Mouse (Mus musculus): ENCODE results near the gene Naa16.

Naa16 gene

GRCm38 (mm10) chr14:79296201-79296600, 94.4 kb downstream of the Naa16 start:
- no peak for DNase-seq

GRCm38 (mm10) chr14:79295579-79295978, 95.0 kb downstream of the Naa16 start:
- no peak for DNase-seq

GRCm38 (mm10) chr14:79294950-79295349, 95.6 kb downstream of the Naa16 start:
- no peak for DNase-seq

GRCm38 (mm10) chr14:79294051-79294814, 96.3 kb downstream of the Naa16 start:
- DNase-seq: no peak

GRCm38 (mm10) chr14:79293119-79293780, 97.3 kb downstream of the Naa16 start:
- no peak for DNase-seq

GRCm38 (mm10) chr14:79291629-79292028, 98.9 kb downstream of the Naa16 start:
- DNase-seq: no peak

GRCm38 (mm10) chr14:79290683-79291425, 99.7 kb downstream of the Naa16 start:
- DNase-seq: no peak

GRCm38 (mm10) chr14:79289909-79290308, 100.7 kb downstream of the Naa16 start:
- no peak for DNase-seq

GRCm38 (mm10) chr14:79288280-79288679, 102.3 kb downstream of the Naa16 start:
- DNase-seq: no peak

- no peak for DNase-seq
Measured at GRCm38 (mm10) chr14:79287251-79287863, 103.2 kb downstream of the Naa16 start.

- DNase-seq: no peak
Measured at GRCm38 (mm10) chr14:79285549-79285948, 105.0 kb downstream of the Naa16 start.

GRCm38 (mm10) chr14:79284616-79285015, 106.0 kb downstream of the Naa16 start:
- DNase-seq: no peak

GRCm38 (mm10) chr14:79283952-79284351, 106.6 kb downstream of the Naa16 start:
- no peak for DNase-seq

- no peak for DNase-seq
Measured at GRCm38 (mm10) chr14:79281894-79282553, 108.6 kb downstream of the Naa16 start.

GRCm38 (mm10) chr14:79280456-79280855, 110.1 kb downstream of the Naa16 start:
- no peak for DNase-seq

- no peak for DNase-seq
Measured at GRCm38 (mm10) chr14:79279494-79279893, 111.1 kb downstream of the Naa16 start.

- no peak for DNase-seq
Measured at GRCm38 (mm10) chr14:79278927-79279326, 111.7 kb downstream of the Naa16 start.

- DNase-seq: no peak
Measured at GRCm38 (mm10) chr14:79277922-79278321, 112.7 kb downstream of the Naa16 start.

GRCm38 (mm10) chr14:79275870-79276395, 114.6 kb downstream of the Naa16 start:
- DNase-seq: no peak

GRCm38 (mm10) chr14:79275441-79275840, 115.1 kb downstream of the Naa16 start:
- no peak for DNase-seq

Measured in right cerebral cortex, postnatal 25 days (tissue).